Mouse (Mus musculus) layer of hippocampus, adult 9-10 months (tissue): Measurements from ENCODE around the gene Pank2.
"Not testable (repeated sequence)": the region's sequence is repeated elsewhere in the genome, so short reads cannot be mapped to it uniquely, and the experiment has no call there.

ENCODE experiments used
- DNase-seq: peaks from one replicate; pipeline ENCODE4 v3.0.0; 2022; ENCODE audit warnings: low spot score

Pank2 gene

GRCm38 (mm10) chr2:131262213-131262672 lies at the start of gene Pank2:
Pank2 (plus strand) TSS chr2:131262495.
- peak; percentile 95 for DNase-seq

- DNase-seq, result no peak
Observed at GRCm38 (mm10) chr2:131213773-131214172, 48.5 kb upstream of the Pank2 start.

- DNase-seq, result no peak
Observed at GRCm38 (mm10) chr2:131215941-131216858, 46.1 kb upstream of the Pank2 start.

- DNase-seq, result no peak
Observed at GRCm38 (mm10) chr2:131220030-131220429, 42.3 kb upstream of the Pank2 start.

GRCm38 (mm10) chr2:131221853-131222515 lies 40.3 kb upstream of the Pank2 start:
- no peak for DNase-seq

- no peak for DNase-seq
Observed at GRCm38 (mm10) chr2:131222562-131222961, 39.7 kb upstream of the Pank2 start.

- no peak for DNase-seq
Observed at GRCm38 (mm10) chr2:131223569-131223968, 38.7 kb upstream of the Pank2 start.

GRCm38 (mm10) chr2:131225178-131225577 lies 37.1 kb upstream of the Pank2 start:
- no peak for DNase-seq

GRCm38 (mm10) chr2:131226669-131227068 lies 35.6 kb upstream of the Pank2 start:
- DNase-seq, result not testable (repeated sequence)

- DNase-seq, result no peak
Observed at GRCm38 (mm10) chr2:131227243-131227642, 35.1 kb upstream of the Pank2 start.

- DNase-seq, result no peak
Observed at GRCm38 (mm10) chr2:131232558-131232957, 29.7 kb upstream of the Pank2 start.

GRCm38 (mm10) chr2:131233307-131234126 lies 28.8 kb upstream of the Pank2 start, which contains the start of gene Mavs:
Mavs (plus strand) TSS chr2:131234063.
- peak; percentile 80 for DNase-seq

GRCm38 (mm10) chr2:131234127-131234650 lies 28.1 kb upstream of the Pank2 start:
- no peak for DNase-seq

- no peak for DNase-seq
Observed at GRCm38 (mm10) chr2:131234970-131235635, 27.2 kb upstream of the Pank2 start.

GRCm38 (mm10) chr2:131242180-131242579 lies 20.1 kb upstream of the Pank2 start:
- no peak for DNase-seq

- no peak for DNase-seq
Observed at GRCm38 (mm10) chr2:131242929-131243328, 19.4 kb upstream of the Pank2 start.

GRCm38 (mm10) chr2:131253681-131254328 lies 8.5 kb upstream of the Pank2 start:
- DNase-seq, result no peak

- DNase-seq, result no peak
Observed at GRCm38 (mm10) chr2:131254329-131254713, 8.0 kb upstream of the Pank2 start.

- no peak for DNase-seq
Observed at GRCm38 (mm10) chr2:131255738-131256137, 6.6 kb upstream of the Pank2 start.

GRCm38 (mm10) chr2:131258693-131259092 lies 3.6 kb upstream of the Pank2 start:
- no peak for DNase-seq
